Mouse (Mus musculus): ENCODE results near the gene Snapc3. TPM values are rescaled to one million over a fixed set of nuclear protein-coding genes. Genes with fewer than 3 reads are reported as not detected.

Gene Snapc3
- total RNA-seq, 1 experiment, result 47.8 TPM

- H3K9me3 ChIP-seq (ENCODE audit: control insufficient read depth, insufficient read depth, low read depth, low read length), result no peaks in the 10 kb centered on the region
- no peaks in the 10 kb centered on the region for H3K36me3 ChIP-seq (ENCODE audit: control insufficient read depth, insufficient read depth, low read length, poor library complexity, severe bottlenecking)
- H3K9ac ChIP-seq (ENCODE audit: insufficient read depth, low read depth, low read length, poor library complexity, severe bottlenecking), result no peak overlapping the region
- no peak overlapping the region for H3K27ac ChIP-seq (ENCODE audit: insufficient read depth, low read depth, low read length, poor library complexity, severe bottlenecking)
- H3K4me1 ChIP-seq (ENCODE audit: control insufficient read depth in 2 of 2, insufficient read depth in 2 of 2, low read length in 2 of 2, poor library complexity in 1 of 2), result peaks cover 0 to 3% of the 10 kb centered on the region in 2 experiments; a peak in 1 of 4 replicates
- DNase-seq (ENCODE audit: low read depth, low spot score), result no peak
- TF ChIP-seq ZC3H11A (IDR thresholded peaks at IDR 0.05; ENCODE audit: borderline replicate concordance, low read depth, low read length) (no peak), CHD2 (IDR thresholded peaks at IDR 0.05; ENCODE audit: low read depth, low read length) (no peak), HCFC1 (IDR thresholded peaks at IDR 0.05; ENCODE audit: borderline replicate concordance, insufficient read depth, low read length) (no peak), ZNF384 (IDR thresholded peaks at IDR 0.05; ENCODE audit: low read depth, low read length) (no peak), MAFK (IDR thresholded peaks at IDR 0.05; ENCODE audit: insufficient read depth, low read depth, low read length) (no peak)
- H3K4me3 ChIP-seq (ENCODE audit: insufficient read depth in 1 of 2, low read depth in 1 of 2, low read length in 2 of 2, poor library complexity in 1 of 2, severe bottlenecking in 1 of 2), result no peak overlapping the region
- in situ Hi-C loops (cut with MboI; ENCODE audit: low sequenced_read_pairs in 2 of 2, unreplicated experiment in 2 of 2), result no loop called here
Measured at GRCm38 (mm10) chr4:83379036-83379435, 38.5 kb upstream of the Snapc3 start.

GRCm38 (mm10) chr4:83379746-83380145 lies 37.8 kb upstream of the Snapc3 start:
- TF ChIP-seq CHD2 (IDR thresholded peaks at IDR 0.05; ENCODE audit: low read depth, low read length), result no peak
- in situ Hi-C loops (cut with MboI; ENCODE audit: low sequenced_read_pairs in 2 of 2, unreplicated experiment in 2 of 2), result no loop called here

GRCm38 (mm10) chr4:83380266-83380665 lies 37.3 kb upstream of the Snapc3 start:
- DNase-seq (ENCODE audit: low read depth, low spot score), result no peak
- Histone ChIP-seq H3K9me3 (ENCODE audit: control insufficient read depth, insufficient read depth, low read depth, low read length) (no peaks in the 10 kb centered on the region), H3K36me3 (ENCODE audit: control insufficient read depth, insufficient read depth, low read length, poor library complexity, severe bottlenecking) (no peaks in the 10 kb centered on the region), H3K9ac (ENCODE audit: insufficient read depth, low read depth, low read length, poor library complexity, severe bottlenecking) (no peak overlapping the region), H3K4me3 (ENCODE audit: insufficient read depth in 1 of 2, low read depth in 1 of 2, low read length in 2 of 2, poor library complexity in 1 of 2, severe bottlenecking in 1 of 2) (no peak overlapping the region), H3K27ac (ENCODE audit: insufficient read depth, low read depth, low read length, poor library complexity, severe bottlenecking) (no peak overlapping the region), H3K4me1 (ENCODE audit: control insufficient read depth in 2 of 2, insufficient read depth in 2 of 2, low read length in 2 of 2, poor library complexity in 1 of 2) (no peaks in the 10 kb centered on the region; a peak in 1 of 4 replicates)
- TF ChIP-seq MAFK (IDR thresholded peaks at IDR 0.05; ENCODE audit: insufficient read depth, low read depth, low read length) (no peak), CHD2 (IDR thresholded peaks at IDR 0.05; ENCODE audit: low read depth, low read length) (no peak), ZNF384 (IDR thresholded peaks at IDR 0.05; ENCODE audit: low read depth, low read length) (no peak), HCFC1 (IDR thresholded peaks at IDR 0.05; ENCODE audit: borderline replicate concordance, insufficient read depth, low read length) (no peak), ZC3H11A (IDR thresholded peaks at IDR 0.05; ENCODE audit: borderline replicate concordance, low read depth, low read length) (no peak)
- in situ Hi-C loops (cut with MboI; ENCODE audit: low sequenced_read_pairs in 2 of 2, unreplicated experiment in 2 of 2), result no loop called here

More at GRCm38 (mm10) chr4:83379746-83380145, 37.8 kb upstream of the Snapc3 start:
- Histone ChIP-seq H3K36me3 (ENCODE audit: control insufficient read depth, insufficient read depth, low read length, poor library complexity, severe bottlenecking) (no peaks in the 10 kb centered on the region), H3K9me3 (ENCODE audit: control insufficient read depth, insufficient read depth, low read depth, low read length) (no peaks in the 10 kb centered on the region), H3K4me3 (ENCODE audit: insufficient read depth in 1 of 2, low read depth in 1 of 2, low read length in 2 of 2, poor library complexity in 1 of 2, severe bottlenecking in 1 of 2) (no peak overlapping the region), H3K27ac (ENCODE audit: insufficient read depth, low read depth, low read length, poor library complexity, severe bottlenecking) (no peak overlapping the region), H3K4me1 (ENCODE audit: control insufficient read depth in 2 of 2, insufficient read depth in 2 of 2, low read length in 2 of 2, poor library complexity in 1 of 2) (peaks cover 0 to 2% of the 10 kb centered on the region in 2 experiments; a peak in 1 of 4 replicates), H3K9ac (ENCODE audit: insufficient read depth, low read depth, low read length, poor library complexity, severe bottlenecking) (no peak overlapping the region)
- DNase-seq (ENCODE audit: low read depth, low spot score), result no peak

GRCm38 (mm10) chr4:83383899-83384490 lies 33.5 kb upstream of the Snapc3 start:
- peak; percentile 31 for DNase-seq (ENCODE audit: low read depth, low spot score)
- no peak overlapping the region for H3K27ac ChIP-seq (ENCODE audit: insufficient read depth, low read depth, low read length, poor library complexity, severe bottlenecking)
- in situ Hi-C loops (cut with MboI; ENCODE audit: low sequenced_read_pairs in 2 of 2, unreplicated experiment in 2 of 2), result no loop called here
- H3K9me3 ChIP-seq (ENCODE audit: control insufficient read depth, insufficient read depth, low read depth, low read length), result no peaks in the 10 kb centered on the region
- H3K4me1 ChIP-seq (ENCODE audit: control insufficient read depth in 2 of 2, insufficient read depth in 2 of 2, low read length in 2 of 2, poor library complexity in 1 of 2), result no peaks in the 10 kb centered on the region; a peak in 1 of 4 replicates
- no peak overlapping the region for H3K9ac ChIP-seq (ENCODE audit: insufficient read depth, low read depth, low read length, poor library complexity, severe bottlenecking)
- no peak overlapping the region for H3K4me3 ChIP-seq (ENCODE audit: insufficient read depth in 1 of 2, low read depth in 1 of 2, low read length in 2 of 2, poor library complexity in 1 of 2, severe bottlenecking in 1 of 2)
- no peaks in the 10 kb centered on the region for H3K36me3 ChIP-seq (ENCODE audit: control insufficient read depth, insufficient read depth, low read length, poor library complexity, severe bottlenecking)
- TF ChIP-seq MAFK (IDR thresholded peaks at IDR 0.05; ENCODE audit: insufficient read depth, low read depth, low read length), result no peak
- peak; percentile 71 for TF ChIP-seq ZNF384 (IDR thresholded peaks at IDR 0.05; ENCODE audit: low read depth, low read length)

- Histone ChIP-seq H3K9me3 (ENCODE audit: control insufficient read depth, insufficient read depth, low read depth, low read length) (no peaks in the 10 kb centered on the region), H3K27ac (ENCODE audit: insufficient read depth, low read depth, low read length, poor library complexity, severe bottlenecking) (no peak overlapping the region), H3K4me1 (ENCODE audit: control insufficient read depth in 2 of 2, insufficient read depth in 2 of 2, low read length in 2 of 2, poor library complexity in 1 of 2) (no peaks in the 10 kb centered on the region; a peak in 1 of 4 replicates), H3K36me3 (ENCODE audit: control insufficient read depth, insufficient read depth, low read length, poor library complexity, severe bottlenecking) (no peaks in the 10 kb centered on the region), H3K4me3 (ENCODE audit: insufficient read depth in 1 of 2, low read depth in 1 of 2, low read length in 2 of 2, poor library complexity in 1 of 2, severe bottlenecking in 1 of 2) (no peak overlapping the region), H3K9ac (ENCODE audit: insufficient read depth, low read depth, low read length, poor library complexity, severe bottlenecking) (no peak overlapping the region)
- TF ChIP-seq HCFC1 (IDR thresholded peaks at IDR 0.05; ENCODE audit: borderline replicate concordance, insufficient read depth, low read length) (no peak), ZC3H11A (IDR thresholded peaks at IDR 0.05; ENCODE audit: borderline replicate concordance, low read depth, low read length) (no peak), MAFK (IDR thresholded peaks at IDR 0.05; ENCODE audit: insufficient read depth, low read depth, low read length) (no peak), CHD2 (IDR thresholded peaks at IDR 0.05; ENCODE audit: low read depth, low read length) (no peak), ZNF384 (IDR thresholded peaks at IDR 0.05; ENCODE audit: low read depth, low read length) (no peak)
- DNase-seq (ENCODE audit: low read depth, low spot score), result no peak
- in situ Hi-C loops (cut with MboI; ENCODE audit: low sequenced_read_pairs in 2 of 2, unreplicated experiment in 2 of 2), result no loop called here
Measured at GRCm38 (mm10) chr4:83385091-83385490, 32.4 kb upstream of the Snapc3 start.
